Mouse (Mus musculus) kidney, embryonic 15.5 days (tissue): ENCODE results near the gene Msn. TPM values are rescaled to one million over a fixed set of nuclear protein-coding genes. Genes with fewer than 3 reads are reported as not detected.
A peak's percentile ranks its signal among the peaks of the same experiment; 100 is the strongest.

ENCODE experiments used
- ATAC-seq: fragments of 200-750 bp; cut with Nextera tagmentation; replicated peaks from 2 replicates; pipeline ENCODE4 v1.8.0; 2017; ENCODE audit warnings: moderate TSS enrichment; ENCODE audit not compliant: low FRiP score
- H3K27ac ChIP-seq: fragments of 300-500 bp; sonication (generic); 2 replicates; pipeline ENCODE4 v1.5.1; 2015; ENCODE audit warnings: mild to moderate bottlenecking, inconsistent platforms
- H3K27me3 ChIP-seq: fragments of 300-500 bp; sonication (generic); 2 replicates; pipeline ENCODE4 v1.6.1; 2015; ENCODE audit warnings: inconsistent platforms
- H3K36me3 ChIP-seq: fragments of 300-500 bp; sonication (generic); 2 replicates; pipeline ENCODE4 v1.6.1; 2015; ENCODE audit warnings: inconsistent platforms
- H3K4me1 ChIP-seq: fragments of 300-500 bp; sonication (generic); 2 replicates; pipeline ENCODE4 v1.6.1; 2015; ENCODE audit warnings: inconsistent platforms
- H3K4me2 ChIP-seq: fragments of 300-500 bp; sonication (generic); 2 replicates; pipeline ENCODE4 v1.6.1; 2015; ENCODE audit warnings: moderate library complexity, mild to moderate bottlenecking, inconsistent platforms
- H3K4me3 ChIP-seq: fragments of 300-500 bp; sonication (generic); replicated peaks from 2 replicates; pipeline ENCODE4 v1.5.1; 2015; ENCODE audit warnings: mild to moderate bottlenecking, inconsistent platforms
- H3K9ac ChIP-seq: fragments of 300-500 bp; sonication (generic); 2 replicates; pipeline ENCODE4 v1.6.1; 2015; ENCODE audit warnings: mild to moderate bottlenecking, inconsistent platforms
- H3K9me3 ChIP-seq: fragments of 300-500 bp; sonication (generic); replicated peaks from 2 replicates; pipeline ENCODE4 v1.6.1; 2016; ENCODE audit warnings: inconsistent platforms
- WGBS: fragments of 180-500 bp; shearing (Covaris S2); methylation state at CpG from one replicate; pipeline ENCODE4 v1.1.7; 2015; ENCODE audit warnings: mixed read lengths; 5-methylcytosine and 5-hydroxymethylcytosine counted together
- polyA plus RNA-seq: library from polyadenylated mRNA; unstranded; fragments of >200 nt; fragmentation: Nextera tagmentation; extraction: Ambion mirVana; gene quantifications from 2 replicates; pipeline ENCODE4 v1.2.1, GENCODE M21; 2015

Msn gene
- polyA plus RNA-seq, 1 experiment from 2014 or later = 132 TPM

DNA sequence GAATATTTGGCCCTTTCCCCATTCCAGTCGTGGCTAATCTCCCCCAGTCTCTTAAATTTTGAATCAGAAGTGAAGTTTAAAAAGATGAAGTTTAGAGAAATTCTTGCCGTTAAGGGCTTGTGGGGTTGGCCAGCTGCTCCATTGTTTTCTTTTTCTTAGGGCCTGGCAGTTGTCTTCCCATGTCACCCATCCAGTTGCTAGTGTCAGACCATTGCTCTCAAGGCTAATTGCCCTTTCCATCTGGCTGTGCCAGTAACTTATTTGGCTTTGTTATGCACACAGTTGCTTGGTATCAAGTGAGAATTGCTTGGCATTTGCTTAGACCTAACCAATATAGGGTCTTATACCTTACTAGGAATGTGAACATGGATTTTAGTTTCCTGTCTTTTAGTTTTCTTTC is 24.2 kb downstream of the Msn start:
- Histone ChIP-seq H3K9me3 (no peaks in the 10 kb centered on the region), H3K27ac (no peak overlapping the region), H3K4me3 (no peak overlapping the region), H3K27me3 (peaks cover 6% of the 10 kb centered on the region; the same call in 1 of the 2 replicates), H3K4me2 (no peak overlapping the region), H3K36me3 (no peaks in the 10 kb centered on the region), H3K4me1 (no peaks in the 10 kb centered on the region), H3K9ac (no peak overlapping the region)
- WGBS = 53% methylated on average over 2 of the region's 2 CpGs
- no peak for ATAC-seq

DNA sequence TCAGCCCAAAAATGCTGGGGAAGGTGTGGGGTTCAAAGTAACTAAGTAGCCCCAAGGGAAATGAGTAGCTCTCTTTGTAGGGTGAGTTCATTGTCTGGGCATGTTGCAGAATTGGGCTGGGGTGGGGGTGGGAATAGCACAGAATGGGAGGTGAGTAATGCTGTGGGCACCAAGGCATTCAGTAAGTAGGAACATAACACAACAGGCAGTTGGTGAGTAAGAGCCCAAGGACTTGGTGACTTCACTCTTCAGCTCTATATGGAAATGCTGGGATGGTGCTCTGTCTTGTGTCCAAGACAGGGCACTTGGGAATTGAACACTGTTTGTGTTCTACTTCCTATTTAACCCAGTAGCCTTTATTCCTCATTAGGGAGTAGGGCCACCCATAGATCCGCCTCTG is 26.1 kb downstream of the Msn start:
- no peak for ATAC-seq
- Histone ChIP-seq H3K4me1 (no peaks in the 10 kb centered on the region), H3K36me3 (no peaks in the 10 kb centered on the region), H3K27ac (no peak overlapping the region), H3K27me3 (peaks cover 6% of the 10 kb centered on the region; the same call in 1 of the 2 replicates), H3K4me2 (no peak overlapping the region), H3K4me3 (no peak overlapping the region), H3K9ac (no peak overlapping the region), H3K9me3 (no peaks in the 10 kb centered on the region)
- WGBS = 86% methylated on average over 1 of the region's 1 CpGs

DNA sequence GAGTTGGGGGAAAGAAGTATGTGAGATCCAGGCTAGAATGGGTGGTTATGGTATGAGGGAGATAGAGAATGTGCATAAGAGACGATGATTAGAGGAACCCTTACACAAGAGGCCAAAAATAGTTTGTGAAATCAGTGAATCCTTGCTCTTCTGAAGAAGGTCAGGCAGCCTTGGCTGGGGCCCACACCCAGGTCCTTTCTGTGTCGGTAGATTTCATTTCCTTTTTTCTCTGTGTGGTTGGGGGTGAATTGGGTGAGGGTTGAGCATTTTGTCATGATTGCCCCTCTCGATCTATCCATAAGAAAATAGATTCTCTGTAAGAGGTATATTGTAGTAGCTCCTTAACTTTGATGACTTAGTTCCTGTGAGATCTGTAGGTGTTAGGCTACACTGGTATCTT is 31.0 kb downstream of the Msn start:
- 79% methylated on average over 3 of the region's 3 CpGs for WGBS
- ATAC-seq = no peak

DNA sequence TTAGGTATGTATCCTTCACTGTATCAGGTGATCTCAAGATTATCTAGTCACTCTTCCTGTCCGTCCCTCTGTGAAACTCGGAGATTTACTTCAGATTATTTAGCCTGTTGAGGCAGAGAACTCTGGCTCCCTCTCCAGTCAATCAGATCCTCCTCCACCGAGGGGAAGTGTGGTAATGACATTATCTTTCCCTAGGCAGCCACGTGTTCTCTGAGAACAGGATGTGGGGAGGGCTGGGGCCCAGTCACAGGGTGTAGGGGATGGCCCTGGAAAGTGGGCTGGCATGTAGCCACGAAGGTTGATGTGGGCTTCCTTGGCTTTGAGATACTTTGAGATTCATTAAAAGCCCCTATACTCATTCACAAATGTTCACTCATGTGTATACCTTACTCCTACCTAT is 34.3 kb downstream of the Msn start:
- Histone ChIP-seq H3K36me3 (no peaks in the 10 kb centered on the region), H3K9me3 (no peaks in the 10 kb centered on the region), H3K9ac (no peak overlapping the region), H3K27me3 (peaks cover 12% of the 10 kb centered on the region; the same call in 1 of the 2 replicates), H3K4me1 (peaks cover 8% of the 10 kb centered on the region; the same call in 1 of the 2 replicates), H3K4me3 (no peak overlapping the region), H3K4me2 (no peak overlapping the region), H3K27ac (peak overlapping the region; percentile 18; the same call in 1 of the 2 replicates)
- 35% methylated on average over 5 of the region's 5 CpGs for WGBS
- peak; percentile 81 for ATAC-seq

More for the DNA sequence above, 31.0 kb downstream of the Msn start:
- Histone ChIP-seq H3K27me3 (peaks cover 8% of the 10 kb centered on the region; the same call in 1 of the 2 replicates), H3K4me3 (no peak overlapping the region), H3K4me1 (peaks cover 6% of the 10 kb centered on the region; the same call in 1 of the 2 replicates), H3K9ac (no peak overlapping the region), H3K27ac (no peak overlapping the region), H3K9me3 (no peaks in the 10 kb centered on the region), H3K4me2 (no peak overlapping the region), H3K36me3 (no peaks in the 10 kb centered on the region)

DNA sequence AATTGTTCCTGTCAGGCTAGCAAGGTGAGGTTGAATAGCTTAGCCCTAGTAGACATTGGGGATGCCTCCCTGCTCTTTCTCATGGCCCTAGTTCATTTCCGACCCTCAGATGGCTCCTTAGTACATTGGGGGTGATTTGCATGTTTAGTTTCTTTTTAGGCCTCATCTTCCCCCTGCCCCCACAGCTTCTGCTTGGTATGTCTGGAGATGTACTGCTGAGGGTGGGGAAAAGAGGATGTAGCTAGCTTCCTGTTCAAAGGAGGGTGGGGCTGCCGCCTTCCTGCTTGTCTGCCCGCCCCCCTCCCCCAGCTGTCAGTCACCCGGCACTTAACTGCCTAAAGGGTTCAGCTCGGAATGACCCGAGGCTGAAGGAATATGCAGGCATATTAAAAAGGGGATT is 34.8 kb downstream of the Msn start:
- no peaks in the 10 kb centered on the region for H3K9me3 ChIP-seq
- H3K4me1 ChIP-seq = peaks cover 8% of the 10 kb centered on the region; the same call in 1 of the 2 replicates
- peaks cover 12% of the 10 kb centered on the region; the same call in 1 of the 2 replicates for H3K27me3 ChIP-seq
- no peak overlapping the region for H3K4me2 ChIP-seq
- 47% methylated on average over 6 of the region's 6 CpGs for WGBS
- no peak overlapping the region for H3K9ac ChIP-seq
- H3K27ac ChIP-seq = peak overlapping the region; percentile 18; the same call in 1 of the 2 replicates
- ATAC-seq = peak; percentile 58; the same call in 1 of the 2 replicates
- no peaks in the 10 kb centered on the region for H3K36me3 ChIP-seq
- H3K4me3 ChIP-seq = no peak overlapping the region

DNA sequence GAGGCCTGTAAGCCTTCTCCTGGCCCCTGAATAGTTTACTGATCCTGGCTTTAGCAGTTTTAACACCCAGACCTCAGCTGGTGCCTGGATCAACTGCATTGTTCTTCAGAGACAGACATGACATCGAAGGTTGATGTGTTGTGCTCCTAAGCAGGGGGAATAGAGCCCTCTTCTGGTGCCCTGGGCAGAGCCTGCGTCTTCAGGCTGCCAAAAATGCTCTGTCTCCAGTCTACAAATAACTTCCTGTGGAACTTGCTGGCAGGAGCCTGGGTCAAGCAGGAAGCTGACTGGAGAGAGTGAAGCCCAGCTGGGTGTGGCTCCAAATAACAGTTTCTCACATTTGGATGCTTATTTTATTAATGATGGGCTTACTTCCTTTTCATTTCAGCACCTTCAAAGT is 37.4 kb downstream of the Msn start:
- H3K27me3 ChIP-seq = peaks cover 6% of the 10 kb centered on the region; the same call in 1 of the 2 replicates
- H3K4me1 ChIP-seq = peaks cover 8% of the 10 kb centered on the region; the same call in 1 of the 2 replicates
- H3K4me2 ChIP-seq = no peak overlapping the region
- no peak overlapping the region for H3K27ac ChIP-seq
- H3K36me3 ChIP-seq = no peaks in the 10 kb centered on the region
- 52% methylated on average over 2 of the region's 2 CpGs for WGBS
- no peak overlapping the region for H3K4me3 ChIP-seq
- H3K9me3 ChIP-seq = no peaks in the 10 kb centered on the region
- ATAC-seq = no peak
- H3K9ac ChIP-seq = no peak overlapping the region

DNA sequence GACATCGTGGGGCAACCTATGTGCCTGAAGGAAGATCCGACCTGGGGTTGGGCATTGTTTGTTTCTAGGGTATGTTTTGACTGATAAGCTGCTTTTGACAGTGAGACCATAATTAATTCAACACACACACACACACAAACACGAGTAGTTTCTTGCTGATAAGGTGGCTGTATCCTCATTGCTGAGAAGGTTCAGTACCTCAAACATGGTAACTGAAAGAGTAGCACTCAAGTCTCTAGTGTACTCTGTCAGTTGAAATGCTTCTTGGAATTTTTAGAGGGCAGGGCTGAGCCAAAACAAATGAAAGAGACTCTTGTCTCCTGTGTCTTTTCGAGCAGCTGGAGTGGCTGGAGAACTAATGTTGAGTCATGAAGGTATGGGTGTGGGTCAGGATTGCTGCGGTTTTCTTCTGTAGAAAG is 38.4 kb downstream of the Msn start:
- WGBS = 78% methylated on average over 5 of the region's 5 CpGs

DNA sequence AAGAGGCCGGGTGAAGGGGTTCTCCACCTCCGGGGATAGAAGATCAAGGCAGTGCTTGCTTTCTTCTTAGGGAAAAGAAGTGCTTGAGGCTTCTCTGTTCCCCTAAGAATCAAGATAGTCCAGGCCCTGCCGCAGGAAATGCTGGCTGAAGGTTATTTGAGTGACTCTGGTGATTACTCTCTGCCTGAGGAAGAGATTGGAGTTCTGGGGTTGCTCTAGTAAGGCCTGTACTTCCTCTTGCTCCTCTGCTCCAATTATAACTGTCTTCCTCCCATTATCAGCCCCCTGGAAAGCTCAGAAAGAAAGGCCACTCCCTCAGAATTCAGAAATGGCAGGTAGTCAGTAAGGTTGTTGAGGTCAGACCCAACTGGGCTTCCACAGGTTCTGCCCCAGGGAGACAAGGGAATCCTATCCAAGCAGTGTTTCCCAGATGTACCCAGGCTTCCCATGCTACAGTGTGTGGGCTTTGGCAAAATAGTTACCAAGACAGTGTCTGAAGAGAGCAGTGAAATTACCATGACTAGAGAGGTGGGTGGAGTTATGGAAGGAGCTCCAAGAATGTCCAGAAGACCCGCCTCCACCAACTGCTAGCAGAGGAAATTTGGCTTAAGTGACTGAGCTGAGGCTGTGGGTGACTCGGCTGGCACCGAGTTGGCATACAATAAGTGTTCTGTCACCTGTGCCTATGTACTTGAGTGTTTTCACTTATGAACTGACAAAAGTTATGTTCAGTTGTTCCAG is 39.2 kb downstream of the Msn start:
- peaks cover 4% of the 10 kb centered on the region; the same call in 1 of the 2 replicates for H3K27me3 ChIP-seq
- H3K4me2 ChIP-seq = no peak overlapping the region
- H3K36me3 ChIP-seq = no peaks in the 10 kb centered on the region
- no peak overlapping the region for H3K9ac ChIP-seq
- H3K4me3 ChIP-seq = no peak overlapping the region
- H3K4me1 ChIP-seq = 0 out of 2 replicates have a peak, but pooled peaks cover 2% of the 10 kb centered on the region
- H3K9me3 ChIP-seq = no peaks in the 10 kb centered on the region
- no peak for ATAC-seq
- no peak overlapping the region for H3K27ac ChIP-seq
- WGBS = 61% methylated on average over 6 of the region's 6 CpGs

More for the DNA sequence above, 38.4 kb downstream of the Msn start:
- ATAC-seq = no peak
- Histone ChIP-seq H3K36me3 (no peaks in the 10 kb centered on the region), H3K4me2 (no peak overlapping the region), H3K9me3 (no peaks in the 10 kb centered on the region), H3K4me1 (peaks cover 7% of the 10 kb centered on the region; the same call in 1 of the 2 replicates), H3K27ac (no peak overlapping the region), H3K9ac (no peak overlapping the region), H3K4me3 (no peak overlapping the region), H3K27me3 (peaks cover 6% of the 10 kb centered on the region; the same call in 1 of the 2 replicates)

DNA sequence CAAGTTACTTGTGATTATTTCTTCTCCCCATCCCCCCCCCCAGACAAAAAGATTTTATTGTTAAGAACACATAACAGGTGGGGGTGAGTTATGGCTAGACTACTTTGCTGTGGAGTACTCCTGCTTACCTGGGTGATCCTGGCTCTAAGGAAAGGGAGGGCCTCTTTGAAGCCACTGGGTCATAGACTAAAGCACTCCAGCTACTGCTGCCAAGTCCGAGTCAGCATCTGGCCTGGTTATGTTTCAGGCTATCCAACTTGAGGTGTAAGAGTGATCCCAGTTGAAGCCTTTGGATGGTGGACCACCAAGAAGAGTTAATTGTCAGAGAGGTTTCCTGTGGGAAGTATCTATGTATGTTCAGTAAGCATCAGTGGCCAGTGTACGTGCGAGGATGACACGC is 39.7 kb downstream of the Msn start:
- 86% methylated on average over 4 of the region's 4 CpGs for WGBS
- Histone ChIP-seq H3K27me3 (peaks cover 4% of the 10 kb centered on the region; the same call in 1 of the 2 replicates), H3K27ac (no peak overlapping the region), H3K4me2 (no peak overlapping the region), H3K36me3 (no peaks in the 10 kb centered on the region), H3K9me3 (no peaks in the 10 kb centered on the region), H3K4me1 (0 out of 2 replicates have a peak, but pooled peaks cover 2% of the 10 kb centered on the region), H3K4me3 (no peak overlapping the region), H3K9ac (no peak overlapping the region)
- ATAC-seq = no peak

DNA sequence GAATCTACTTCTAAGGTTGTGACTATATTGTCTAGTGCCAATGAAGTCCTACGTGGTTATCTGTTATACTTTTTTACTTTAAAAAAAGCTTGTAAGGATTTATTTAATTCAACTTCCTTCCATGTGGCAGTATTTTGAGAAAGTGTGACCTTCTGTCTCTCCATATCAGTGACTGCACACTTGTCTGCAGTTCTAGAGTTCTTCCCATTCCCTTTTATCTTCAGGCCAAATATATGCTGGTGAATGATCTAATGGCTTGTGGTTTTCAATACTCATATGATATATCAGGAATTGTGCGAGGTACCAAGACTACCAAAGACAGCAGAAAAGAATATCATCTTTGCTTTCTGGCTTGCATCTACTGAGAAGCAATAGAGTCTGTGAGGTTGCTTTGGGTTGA is 43.4 kb downstream of the Msn start:
- H3K4me3 ChIP-seq = no peak overlapping the region
- H3K4me2 ChIP-seq = no peak overlapping the region
- no peak for ATAC-seq
- H3K4me1 ChIP-seq = 0 out of 2 replicates have a peak, but pooled peaks cover 2% of the 10 kb centered on the region
- H3K27ac ChIP-seq = no peak overlapping the region
- H3K9ac ChIP-seq = no peak overlapping the region
- no peaks in the 10 kb centered on the region; the same call in 1 of the 2 replicates for H3K27me3 ChIP-seq
- H3K36me3 ChIP-seq = no peaks in the 10 kb centered on the region
- 84% methylated on average over 2 of the region's 2 CpGs for WGBS
- H3K9me3 ChIP-seq = no peaks in the 10 kb centered on the region

DNA sequence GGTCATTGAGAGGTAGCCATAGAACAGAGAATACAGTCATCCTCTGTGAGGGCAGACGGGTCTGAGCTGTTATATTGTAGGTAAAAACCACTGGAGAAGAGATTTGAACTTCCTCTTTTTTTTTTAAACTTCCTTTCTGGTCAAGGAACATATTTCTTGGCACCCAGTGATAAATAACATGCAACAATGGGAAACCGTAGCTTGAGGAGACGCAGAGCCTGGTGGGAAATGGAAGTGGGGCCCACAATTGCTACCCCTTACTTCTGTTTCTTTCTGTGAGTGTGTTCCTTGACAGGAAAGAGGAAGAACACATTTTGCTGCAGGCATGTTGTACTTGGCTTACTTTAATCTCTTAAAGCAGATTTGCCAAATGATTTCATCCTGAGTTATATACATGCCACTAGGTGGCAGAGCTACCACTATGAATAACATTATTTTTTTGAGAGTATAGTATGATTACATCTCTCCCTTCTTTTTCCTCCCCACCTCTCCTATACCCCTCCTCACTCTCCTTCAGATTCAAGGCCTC is 49.2 kb downstream of the Msn start:
- H3K27ac ChIP-seq = no peak overlapping the region
- H3K4me3 ChIP-seq = no peak overlapping the region
- 67% methylated on average over 3 of the region's 3 CpGs for WGBS
- ATAC-seq = no peak
- H3K36me3 ChIP-seq = no peaks in the 10 kb centered on the region
- no peak overlapping the region for H3K4me2 ChIP-seq
- H3K9ac ChIP-seq = no peak overlapping the region
- no peaks in the 10 kb centered on the region for H3K9me3 ChIP-seq
- H3K4me1 ChIP-seq = no peaks in the 10 kb centered on the region
- H3K27me3 ChIP-seq = no peaks in the 10 kb centered on the region

DNA sequence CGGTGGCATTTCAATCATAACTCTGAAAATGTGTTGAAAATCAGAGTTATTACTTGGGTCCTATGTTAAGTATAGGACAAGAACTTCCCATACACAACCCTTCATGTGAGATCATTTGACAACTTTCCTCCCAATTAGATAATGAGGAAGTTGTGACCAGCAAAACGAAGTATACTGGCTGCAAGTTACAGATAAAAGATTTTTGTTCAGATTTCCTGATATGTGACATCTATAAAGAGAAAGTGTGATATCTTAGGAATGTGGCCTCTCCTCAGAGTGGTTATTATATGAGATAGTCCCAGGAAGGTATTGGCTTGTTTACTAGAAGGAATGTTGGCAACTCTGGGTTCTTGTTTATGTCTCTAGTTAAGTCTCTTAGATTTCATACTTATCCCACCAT is 52.4 kb downstream of the Msn start:
- Histone ChIP-seq H3K9ac (no peak overlapping the region), H3K4me2 (no peak overlapping the region), H3K9me3 (no peaks in the 10 kb centered on the region), H3K36me3 (peaks cover 5% of the 10 kb centered on the region; the same call in 1 of the 2 replicates), H3K4me1 (no peaks in the 10 kb centered on the region), H3K27me3 (no peaks in the 10 kb centered on the region), H3K4me3 (no peak overlapping the region), H3K27ac (no peak overlapping the region)
- 80% methylated on average over 2 of the region's 2 CpGs for WGBS
- ATAC-seq = no peak
